Mouse (Mus musculus) CH12.LX (cell line): Measurements from ENCODE around the gene Ccdc136.

Experiments
- CHD2 ChIP-seq: IDR thresholded peaks from 2 replicates; pipeline ENCODE4 v1.6.1; 2011; ENCODE audit warnings: low read length, improper control_type of control experiment
- EP300 ChIP-seq: IDR thresholded peaks from 2 replicates; pipeline ENCODE4 v1.6.1; 2011; ENCODE audit warnings: low read length, improper control_type of control experiment
- MAX ChIP-seq: IDR thresholded peaks from 2 replicates; pipeline ENCODE4 v1.6.1; 2011; ENCODE audit warnings: low read length, improper control_type of control experiment
- POLR2A ChIP-seq: IDR thresholded peaks from 2 replicates; pipeline ENCODE4 v1.6.1; 2011; ENCODE audit warnings: low read depth, mild to moderate bottlenecking, improper control_type of control experiment, low read length
- TBP ChIP-seq: conservative IDR thresholded peaks from 2 replicates; pipeline ENCODE4 v1.6.1; 2011; ENCODE audit warnings: low read depth, low read length, improper control_type of control experiment

- TF ChIP-seq POLR2A (no peak), MAX (no peak), EP300 (no peak), TBP (no peak), CHD2 (no peak)
Measured at GRCm38 (mm10) chr6:29432156-29432555, 36.0 kb downstream of the Ccdc136 start.
